Mouse (Mus musculus) retina, adult 2 months (tissue): ENCODE results near the gene Plekha7.

Source experiments
- DNase-seq: peaks from one replicate; pipeline ENCODE4 v3.0.0-alpha.2; 2012; ENCODE audit warnings: low read depth, low spot score

The Plekha7 gene

GRCm38 (mm10) chr7:116248536-116248935 lies 59.6 kb downstream of the Plekha7 start:
- no peak for DNase-seq

- DNase-seq: no peak
Measured at GRCm38 (mm10) chr7:116247377-116247729, 60.8 kb downstream of the Plekha7 start.

- DNase-seq: no peak
Measured at GRCm38 (mm10) chr7:116246696-116247376, 61.3 kb downstream of the Plekha7 start.

GRCm38 (mm10) chr7:116245815-116246695 lies 62.1 kb downstream of the Plekha7 start:
- DNase-seq: peak; percentile 42

GRCm38 (mm10) chr7:116244302-116245165 lies 63.6 kb downstream of the Plekha7 start:
- no peak for DNase-seq

GRCm38 (mm10) chr7:116242810-116243209 lies 65.4 kb downstream of the Plekha7 start:
- DNase-seq: no peak

- DNase-seq: no peak
Measured at GRCm38 (mm10) chr7:116241601-116242000, 66.6 kb downstream of the Plekha7 start.

GRCm38 (mm10) chr7:116240791-116241474 lies 67.2 kb downstream of the Plekha7 start:
- no peak for DNase-seq

- no peak for DNase-seq
Measured at GRCm38 (mm10) chr7:116240353-116240752, 67.8 kb downstream of the Plekha7 start.

GRCm38 (mm10) chr7:116238320-116238719 lies 69.9 kb downstream of the Plekha7 start:
- DNase-seq: no peak

- no peak for DNase-seq
Measured at GRCm38 (mm10) chr7:116237157-116237981, 70.8 kb downstream of the Plekha7 start.

GRCm38 (mm10) chr7:116236608-116237007 lies 71.6 kb downstream of the Plekha7 start:
- DNase-seq: no peak

- DNase-seq: no peak
Measured at GRCm38 (mm10) chr7:116234287-116234806, 73.8 kb downstream of the Plekha7 start.

- DNase-seq: no peak
Measured at GRCm38 (mm10) chr7:116230811-116231609, 77.2 kb downstream of the Plekha7 start.

GRCm38 (mm10) chr7:116226877-116227282 lies 81.3 kb downstream of the Plekha7 start:
- DNase-seq: no peak

GRCm38 (mm10) chr7:116226316-116226715 lies 81.9 kb downstream of the Plekha7 start:
- no peak for DNase-seq

- no peak for DNase-seq
Measured at GRCm38 (mm10) chr7:116224543-116224942, 83.6 kb downstream of the Plekha7 start.

- DNase-seq: no peak
Measured at GRCm38 (mm10) chr7:116223010-116223783, 85.0 kb downstream of the Plekha7 start.
